In the genomic region with DNA sequence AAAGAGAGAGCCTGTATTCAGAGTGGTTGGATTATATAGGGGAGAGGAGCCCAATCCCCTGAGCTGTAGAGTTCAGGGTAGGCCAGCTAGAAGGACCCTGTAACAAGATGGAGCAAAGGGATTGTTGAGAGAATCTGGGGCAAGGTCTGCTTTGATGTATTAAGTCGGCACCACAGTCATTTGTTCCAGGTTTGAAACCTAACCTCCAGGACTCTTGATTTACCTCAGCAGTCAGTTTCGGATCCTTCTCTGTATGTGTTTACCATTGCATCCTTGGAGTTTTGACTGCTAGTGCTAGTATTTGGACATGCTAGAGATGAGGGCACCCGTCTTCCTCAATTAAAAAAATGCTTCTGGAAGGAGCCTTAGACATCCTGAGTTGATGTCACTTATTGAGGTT, we compare ENCODE assay signal across 24 mouse cellular contexts.
"Had no signal": no experiment of that assay in that cellular context is flagged by ENCODE, and none has a peak within 500 bp of the region (broad histone marks: within the 10 kb centered on the region; RNA-seq: fewer than 3 reads in every experiment).

No protein-coding gene starts in this region.

- H3K36me3 ChIP-seq: embryonic facial prominence, embryonic 12.5 days; embryonic facial prominence, embryonic 15.5 days; forebrain, embryonic 12.5 days; forebrain, embryonic 15.5 days had no signal

- H3K27ac ChIP-seq: embryonic facial prominence, embryonic 10.5 days; embryonic facial prominence, embryonic 12.5 days; embryonic facial prominence, embryonic 13.5 days; embryonic facial prominence, embryonic 15.5 days; forebrain, embryonic 10.5 days; forebrain, embryonic 12.5 days; forebrain, embryonic 13.5 days; forebrain, embryonic 15.5 days; gastrocnemius, adult 2 months had no signal

- H3K4me1 ChIP-seq: embryonic facial prominence, embryonic 12.5 days; forebrain, embryonic 12.5 days had no signal

- H3K4me3 ChIP-seq: embryonic facial prominence, embryonic 10.5 days; embryonic facial prominence, embryonic 12.5 days; embryonic facial prominence, embryonic 13.5 days; embryonic facial prominence, embryonic 15.5 days; erythroblast, embryonic 14.5 days; forebrain, embryonic 10.5 days; forebrain, embryonic 12.5 days; forebrain, embryonic 13.5 days; forebrain, embryonic 15.5 days; gastrocnemius, adult 2 months had no signal

- H3K9me3 ChIP-seq: embryonic facial prominence, embryonic 12.5 days; embryonic facial prominence, embryonic 13.5 days; embryonic facial prominence, embryonic 15.5 days; forebrain, embryonic 12.5 days; forebrain, embryonic 13.5 days; forebrain, embryonic 15.5 days had no signal

- H3K27me3 ChIP-seq: embryonic facial prominence, embryonic 12.5 days; embryonic facial prominence, embryonic 13.5 days; embryonic facial prominence, embryonic 15.5 days; forebrain, embryonic 12.5 days; forebrain, embryonic 13.5 days; forebrain, embryonic 15.5 days had no signal

- H3K4me2 ChIP-seq: embryonic facial prominence, embryonic 12.5 days; embryonic facial prominence, embryonic 13.5 days; embryonic facial prominence, embryonic 15.5 days; forebrain, embryonic 12.5 days; forebrain, embryonic 13.5 days; forebrain, embryonic 15.5 days had no signal

- DNase-seq: cerebellum, adult 8-10 months; cerebellum, adult 9-10 months; cerebellum, adult 9-11 months; cerebellum, postnatal 10 days; cerebellum, postnatal 14 days; cerebellum, postnatal 25 days; cerebellum, postnatal 36 days; embryo, embryonic 11 days; forebrain, postnatal 0 days; gastrocnemius, adult 2 months; gastrocnemius, postnatal 10 days; gastrocnemius, postnatal 14 days; gastrocnemius, postnatal 25 days; gastrocnemius, postnatal 36 days; heart, adult 18-20 months had no signal

- H3K9ac ChIP-seq: embryonic facial prominence, embryonic 12.5 days; embryonic facial prominence, embryonic 13.5 days; embryonic facial prominence, embryonic 15.5 days; forebrain, embryonic 12.5 days; forebrain, embryonic 13.5 days; forebrain, embryonic 15.5 days; forebrain, postnatal 0 days had no signal
